Mouse (Mus musculus): ENCODE measurements around the gene Nav3. TPM values are rescaled to one million over a fixed set of nuclear protein-coding genes. Genes with fewer than 3 reads are reported as not detected.

Gene Nav3
- polyA plus RNA-seq, 1 experiment, result 0.30 TPM

DNA sequence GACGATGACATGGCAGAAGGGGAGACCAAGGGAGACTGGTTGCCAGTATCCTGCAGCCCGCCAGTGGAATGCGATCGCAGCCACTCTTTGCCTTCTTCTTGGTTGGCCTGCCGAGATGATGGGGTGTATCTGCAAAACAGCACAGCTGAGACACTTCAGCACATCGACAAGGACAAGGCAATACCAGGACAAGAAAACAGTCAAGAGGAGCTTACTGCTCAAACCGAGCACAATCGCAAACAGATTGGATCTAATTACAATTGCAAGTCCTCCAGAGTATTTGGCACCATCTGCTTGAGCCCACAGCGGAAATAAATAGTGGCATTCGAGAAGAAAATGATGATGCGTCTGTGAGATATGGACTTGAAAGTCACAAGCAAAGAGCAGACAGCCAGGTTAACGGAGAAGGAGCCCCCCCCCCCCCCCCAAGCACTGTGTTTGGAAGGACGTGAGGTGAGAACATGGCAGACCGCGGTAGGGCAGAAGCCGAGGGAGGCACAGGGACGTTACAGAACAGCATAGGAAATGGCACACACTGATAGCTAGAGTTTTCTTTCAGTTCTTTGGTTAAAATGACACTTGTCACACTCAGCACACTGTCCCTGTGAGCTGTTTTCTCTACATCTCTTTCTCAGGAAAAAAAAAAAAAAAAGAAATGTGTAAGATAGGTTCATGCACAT, 696.9 kb downstream of the Nav3 start:
- Histone ChIP-seq H3K4me1 (ENCODE audit: control insufficient read depth, insufficient read depth, insufficient read length, low read length) (no peaks in the 10 kb centered on the region), H3K27me3 (ENCODE audit: control insufficient read depth, insufficient read depth, low read length) (no peaks in the 10 kb centered on the region), H3K36me3 (ENCODE audit: control insufficient read depth, insufficient read depth, low read length) (no peaks in the 10 kb centered on the region), H3K27ac (ENCODE audit: insufficient read depth, low read depth, low read length) (no peak overlapping the region), H3K4me3 (ENCODE audit: low read depth, low read length) (no peak overlapping the region)
- TF ChIP-seq POLR2A (IDR thresholded peaks at IDR 0.05; ENCODE audit: low read depth, low read length) (no peak), CTCF (IDR thresholded peaks at IDR 0.05; ENCODE audit: extremely low read depth, insufficient read length, insufficient replicate concordance, low read depth, low read length) (no peak)
- whole genome bisulfite sequencing, result 77% methylated on average over 17 of the region's 17 CpGs

DNA sequence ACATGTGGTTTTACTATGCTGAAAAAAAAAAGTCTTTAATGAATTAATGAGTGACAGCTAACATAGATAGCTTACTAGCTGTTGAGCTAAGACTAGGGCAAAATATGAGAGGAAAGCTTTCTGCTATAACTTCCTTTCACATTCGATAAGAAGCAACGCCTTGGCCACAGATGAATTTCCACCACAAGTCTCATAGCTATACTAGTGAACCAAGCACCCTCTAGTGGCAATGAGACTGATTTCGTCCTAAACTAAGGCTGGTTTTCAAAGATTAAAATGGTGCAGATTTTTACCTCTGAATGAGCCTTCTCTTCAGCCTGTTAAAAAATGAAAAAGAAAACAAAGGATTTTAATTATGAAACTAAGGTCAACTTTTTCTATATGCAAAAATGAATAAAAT, 709.1 kb downstream of the Nav3 start:
- no peaks in the 10 kb centered on the region for H3K4me1 ChIP-seq (ENCODE audit: control insufficient read depth, insufficient read depth, insufficient read length, low read length)
- no peaks in the 10 kb centered on the region for H3K36me3 ChIP-seq (ENCODE audit: control insufficient read depth, insufficient read depth, low read length)
- WGBS, result 31% methylated on average over 3 of the region's 3 CpGs

DNA sequence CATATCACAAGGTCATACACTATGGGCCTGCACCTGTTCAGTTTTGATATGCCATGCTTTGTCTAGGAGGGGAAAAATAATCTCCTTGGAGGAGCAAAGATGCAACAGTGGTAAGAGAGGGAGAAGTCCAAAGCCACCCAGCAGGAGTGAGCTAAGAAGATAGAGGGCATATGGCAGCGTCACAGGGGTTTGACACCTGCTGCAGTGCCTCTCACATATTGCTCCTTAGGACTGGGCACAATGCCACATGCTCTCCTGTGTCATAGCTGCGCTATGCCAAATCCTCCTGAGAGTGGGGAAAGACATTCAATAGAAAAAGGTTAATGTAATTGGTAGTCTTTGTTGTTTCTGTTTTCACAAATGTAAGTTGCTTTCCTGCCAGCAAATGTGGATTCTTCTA, 714.3 kb downstream of the Nav3 start:
- 61% methylated on average over 2 of the region's 2 CpGs for WGBS
- no peak overlapping the region for H3K4me3 ChIP-seq (ENCODE audit: low read depth, low read length)
- H3K4me1 ChIP-seq (ENCODE audit: control insufficient read depth, insufficient read depth, insufficient read length, low read length), result no peaks in the 10 kb centered on the region
- no peak overlapping the region for H3K27ac ChIP-seq (ENCODE audit: insufficient read depth, low read depth, low read length)
- H3K36me3 ChIP-seq (ENCODE audit: control insufficient read depth, insufficient read depth, low read length), result no peaks in the 10 kb centered on the region
- TF ChIP-seq CTCF (IDR thresholded peaks at IDR 0.05; ENCODE audit: extremely low read depth, insufficient read length, insufficient replicate concordance, low read depth, low read length) (no peak), POLR2A (IDR thresholded peaks at IDR 0.05; ENCODE audit: low read depth, low read length) (no peak)
- no peaks in the 10 kb centered on the region for H3K27me3 ChIP-seq (ENCODE audit: control insufficient read depth, insufficient read depth, low read length)

More for the DNA sequence above, 709.1 kb downstream of the Nav3 start:
- no peak overlapping the region for H3K27ac ChIP-seq (ENCODE audit: insufficient read depth, low read depth, low read length)
- H3K27me3 ChIP-seq (ENCODE audit: control insufficient read depth, insufficient read depth, low read length), result no peaks in the 10 kb centered on the region
- H3K4me3 ChIP-seq (ENCODE audit: low read depth, low read length), result no peak overlapping the region
- TF ChIP-seq CTCF (IDR thresholded peaks at IDR 0.05; ENCODE audit: extremely low read depth, insufficient read length, insufficient replicate concordance, low read depth, low read length) (no peak), POLR2A (IDR thresholded peaks at IDR 0.05; ENCODE audit: low read depth, low read length) (no peak)

DNA sequence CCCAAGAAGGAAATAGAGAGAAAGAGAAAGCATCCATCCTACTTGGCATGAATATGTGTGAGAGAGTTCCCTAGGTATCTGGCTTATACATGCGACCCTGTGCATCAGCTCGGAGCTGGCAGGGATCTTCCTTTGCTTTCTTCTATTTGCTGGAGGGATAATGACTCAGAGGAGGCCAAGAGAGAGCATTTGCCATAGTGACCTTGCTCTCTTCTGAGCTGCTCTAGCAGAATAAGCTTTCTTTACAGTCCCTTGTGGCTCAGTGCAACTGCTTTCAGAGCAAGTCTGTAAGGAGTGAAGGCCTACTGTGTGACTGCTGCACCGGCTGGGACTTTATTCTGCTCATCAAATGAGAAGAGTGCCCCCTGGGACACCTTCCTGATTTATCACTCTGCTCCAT, 715.7 kb downstream of the Nav3 start:
- 68% methylated on average over 3 of the region's 3 CpGs for WGBS
- no peaks in the 10 kb centered on the region for H3K4me1 ChIP-seq (ENCODE audit: control insufficient read depth, insufficient read depth, insufficient read length, low read length)
- TF ChIP-seq CTCF (IDR thresholded peaks at IDR 0.05; ENCODE audit: extremely low read depth, insufficient read length, insufficient replicate concordance, low read depth, low read length), result no peak
- TF ChIP-seq POLR2A (IDR thresholded peaks at IDR 0.05; ENCODE audit: low read depth, low read length), result no peak
- no peaks in the 10 kb centered on the region for H3K27me3 ChIP-seq (ENCODE audit: control insufficient read depth, insufficient read depth, low read length)
- no peak overlapping the region for H3K4me3 ChIP-seq (ENCODE audit: low read depth, low read length)
- H3K36me3 ChIP-seq (ENCODE audit: control insufficient read depth, insufficient read depth, low read length), result no peaks in the 10 kb centered on the region
- no peak overlapping the region for H3K27ac ChIP-seq (ENCODE audit: insufficient read depth, low read depth, low read length)

DNA sequence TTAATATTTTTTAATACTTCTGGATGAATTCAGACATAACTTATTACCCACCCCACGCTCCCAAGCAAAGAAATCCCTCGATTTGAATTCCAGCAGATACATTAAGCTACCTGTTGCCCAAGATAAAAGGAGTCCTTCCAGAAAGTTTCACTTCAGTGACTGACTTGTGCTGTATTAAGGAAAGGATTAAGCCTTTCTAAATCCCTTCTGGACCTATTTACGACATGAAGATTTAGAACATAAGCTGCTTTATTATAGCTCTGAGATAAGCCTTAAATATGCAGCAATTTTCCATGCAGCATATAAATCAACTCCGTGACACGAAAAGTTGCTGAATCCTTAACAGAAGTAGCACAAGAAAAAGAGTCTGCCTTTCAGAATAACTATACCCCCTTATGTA, 732.4 kb downstream of the Nav3 start:
- H3K4me3 ChIP-seq (ENCODE audit: low read depth, low read length), result no peak overlapping the region
- WGBS, result 43% methylated on average over 5 of the region's 5 CpGs
- no peak overlapping the region for H3K27ac ChIP-seq (ENCODE audit: insufficient read depth, low read depth, low read length)
- TF ChIP-seq CTCF (IDR thresholded peaks at IDR 0.05; ENCODE audit: extremely low read depth, insufficient read length, insufficient replicate concordance, low read depth, low read length), result no peak
- TF ChIP-seq POLR2A (IDR thresholded peaks at IDR 0.05; ENCODE audit: low read depth, low read length), result no peak
- H3K4me1 ChIP-seq (ENCODE audit: control insufficient read depth, insufficient read depth, insufficient read length, low read length), result no peaks in the 10 kb centered on the region
- H3K36me3 ChIP-seq (ENCODE audit: control insufficient read depth, insufficient read depth, low read length), result no peaks in the 10 kb centered on the region
- H3K27me3 ChIP-seq (ENCODE audit: control insufficient read depth, insufficient read depth, low read length), result no peaks in the 10 kb centered on the region

DNA sequence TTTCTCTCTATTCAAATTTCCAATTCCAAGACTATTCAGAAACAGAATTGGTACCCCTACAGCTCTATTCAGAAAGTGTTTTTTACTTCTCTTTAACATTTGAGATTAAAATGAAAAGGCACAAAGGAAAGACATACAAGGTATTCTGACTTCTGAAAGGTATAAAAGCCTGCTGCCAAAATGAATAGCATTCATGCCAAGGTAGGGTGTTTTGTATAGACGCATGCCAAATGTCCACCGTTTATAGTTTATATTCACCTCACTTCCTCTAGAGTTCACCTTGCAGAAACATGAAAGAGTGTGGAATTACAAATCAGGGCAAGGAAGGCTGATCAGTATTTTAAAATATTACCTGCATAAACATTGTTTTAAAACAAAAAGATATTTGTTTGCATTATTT, 737.2 kb downstream of the Nav3 start:
- Histone ChIP-seq H3K4me1 (ENCODE audit: control insufficient read depth, insufficient read depth, insufficient read length, low read length) (no peaks in the 10 kb centered on the region), H3K36me3 (ENCODE audit: control insufficient read depth, insufficient read depth, low read length) (no peaks in the 10 kb centered on the region), H3K4me3 (ENCODE audit: low read depth, low read length) (no peak overlapping the region), H3K27ac (ENCODE audit: insufficient read depth, low read depth, low read length) (no peak overlapping the region), H3K27me3 (ENCODE audit: control insufficient read depth, insufficient read depth, low read length) (no peaks in the 10 kb centered on the region)
- no peak for TF ChIP-seq POLR2A (IDR thresholded peaks at IDR 0.05; ENCODE audit: low read depth, low read length)
- TF ChIP-seq CTCF (IDR thresholded peaks at IDR 0.05; ENCODE audit: extremely low read depth, insufficient read length, insufficient replicate concordance, low read depth, low read length), result no peak
- WGBS, result 85% methylated on average over 2 of the region's 2 CpGs

DNA sequence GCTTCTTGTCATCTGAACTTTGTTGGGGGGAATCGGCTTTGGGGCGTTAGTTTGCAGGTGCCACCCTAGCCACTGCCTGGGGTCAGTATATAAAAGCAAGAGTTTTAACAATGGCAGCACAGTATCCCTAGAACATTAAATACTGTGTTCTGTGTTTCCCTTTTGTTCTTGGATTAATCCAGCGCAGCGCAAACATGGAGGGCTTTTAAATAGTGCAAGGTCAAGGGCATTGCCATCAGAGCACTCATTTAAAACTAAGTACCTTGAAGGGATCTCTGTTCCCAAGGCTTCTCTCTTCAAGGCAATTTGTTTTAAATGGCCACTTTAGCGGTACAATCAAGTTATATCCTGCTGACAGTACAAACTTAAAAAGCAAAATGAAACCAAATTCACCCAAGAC, 737.6 kb downstream of the Nav3 start:
- no peaks in the 10 kb centered on the region for H3K4me1 ChIP-seq (ENCODE audit: control insufficient read depth, insufficient read depth, insufficient read length, low read length)
- no peak for TF ChIP-seq CTCF (IDR thresholded peaks at IDR 0.05; ENCODE audit: extremely low read depth, insufficient read length, insufficient replicate concordance, low read depth, low read length)
- no peak for TF ChIP-seq POLR2A (IDR thresholded peaks at IDR 0.05; ENCODE audit: low read depth, low read length)
- H3K27ac ChIP-seq (ENCODE audit: insufficient read depth, low read depth, low read length), result no peak overlapping the region
- H3K36me3 ChIP-seq (ENCODE audit: control insufficient read depth, insufficient read depth, low read length), result no peaks in the 10 kb centered on the region
- H3K4me3 ChIP-seq (ENCODE audit: low read depth, low read length), result no peak overlapping the region
- H3K27me3 ChIP-seq (ENCODE audit: control insufficient read depth, insufficient read depth, low read length), result no peaks in the 10 kb centered on the region
- WGBS, result 84% methylated on average over 5 of the region's 5 CpGs
